Mouse (Mus musculus): ENCODE measurements around the gene Gm47985. TPM values are rescaled to one million over a fixed set of nuclear protein-coding genes. Genes with fewer than 3 reads are reported as not detected.

Gm47985 gene
- total and polyA plus RNA-seq, 3 experiments = 2.0 to 13.5 (median 4.3) TPM

DNA sequence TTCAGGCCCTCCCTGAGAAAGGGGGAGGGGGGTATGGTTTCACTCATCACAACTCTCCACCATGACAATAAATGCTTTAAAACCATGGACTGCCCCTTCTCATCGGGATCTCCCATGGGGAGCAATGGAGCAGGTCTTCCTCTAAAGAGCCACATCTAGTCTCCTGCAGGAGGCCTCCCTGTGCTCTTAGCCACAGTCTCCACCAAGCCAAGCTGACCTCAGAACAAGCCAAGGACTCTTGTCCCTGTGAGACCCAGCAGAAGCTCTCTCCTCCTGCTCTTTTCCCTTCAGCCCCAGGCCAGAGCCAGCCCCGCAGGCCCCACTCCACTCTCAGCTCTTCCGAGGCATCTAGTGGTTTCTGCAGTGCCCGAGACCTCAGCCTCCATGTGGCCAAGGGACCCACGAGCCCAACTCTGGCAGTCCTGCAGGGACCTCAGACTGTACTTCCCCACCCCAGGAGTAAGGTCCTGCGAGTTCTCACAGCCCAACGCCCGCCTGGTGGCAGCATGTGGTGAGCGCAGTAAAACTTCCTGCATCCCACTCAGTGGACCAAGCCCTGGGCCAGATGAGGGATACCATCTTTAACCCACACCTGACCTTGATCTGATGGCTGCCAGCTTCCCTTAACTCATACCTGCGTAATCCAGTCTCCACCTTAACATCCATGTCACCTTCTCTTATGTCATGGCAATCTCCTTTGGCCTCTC is 40.4 kb downstream of the Gm47985 start:
- TF ChIP-seq TAL1 (conservative IDR thresholded peaks at IDR 0.05; ENCODE audit: low read depth, low read length) (no peak), GATA2 (IDR thresholded peaks at IDR 0.05; ENCODE audit: borderline replicate concordance, low read depth, low read length) (no peak), POLR2AphosphoS5 (IDR thresholded peaks at IDR 0.05; ENCODE audit: insufficient replicate concordance, low read depth, low read length) (no peak), GATA1 (IDR thresholded peaks at IDR 0.05; ENCODE audit: borderline replicate concordance, low read length) (no peak), CTCF (IDR thresholded peaks at IDR 0.05; ENCODE audit: low read depth, low read length) (no peak)
- H3K4me3 ChIP-seq (ENCODE audit: low read depth, low read length) = no peak overlapping the region
- ATAC-seq (ENCODE audit: extremely low read depth, insufficient number of reproducible peaks, low FRiP score, poor library complexity, severe bottlenecking) = no peak
- peaks cover 16% of the 10 kb centered on the region for H3K4me1 ChIP-seq (ENCODE audit: insufficient read depth, low read depth, low read length)
- no peak for DNase-seq (ENCODE audit: low spot score)
- no peaks in the 10 kb centered on the region for H3K36me3 ChIP-seq (replicated peaks)
- H3K27me3 ChIP-seq (ENCODE audit: insufficient read depth, low read length) = peaks cover 23% of the 10 kb centered on the region
- H3K9me3 ChIP-seq (replicated peaks) = no peaks in the 10 kb centered on the region

DNA sequence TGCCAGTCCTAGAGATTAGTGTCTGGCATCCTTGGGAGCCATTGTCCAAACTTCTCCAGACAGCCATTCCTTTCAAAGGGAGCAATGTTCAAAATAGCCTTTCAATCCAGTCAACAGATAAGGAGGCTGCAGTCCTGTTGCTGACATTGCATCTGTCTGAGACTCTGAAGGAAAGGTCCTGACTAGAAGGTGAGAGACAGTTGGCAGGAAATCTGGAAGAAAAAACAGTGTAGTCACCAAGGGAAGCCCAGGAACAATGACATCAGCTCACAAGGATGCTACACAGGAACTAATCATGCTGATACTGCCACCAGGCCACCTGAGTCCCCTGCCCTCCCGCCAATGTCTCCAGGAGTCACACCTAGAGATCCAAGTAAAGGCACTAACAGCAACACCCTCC is 41.0 kb downstream of the Gm47985 start:
- no peak for ATAC-seq (ENCODE audit: extremely low read depth, insufficient number of reproducible peaks, low FRiP score, poor library complexity, severe bottlenecking)

DNA sequence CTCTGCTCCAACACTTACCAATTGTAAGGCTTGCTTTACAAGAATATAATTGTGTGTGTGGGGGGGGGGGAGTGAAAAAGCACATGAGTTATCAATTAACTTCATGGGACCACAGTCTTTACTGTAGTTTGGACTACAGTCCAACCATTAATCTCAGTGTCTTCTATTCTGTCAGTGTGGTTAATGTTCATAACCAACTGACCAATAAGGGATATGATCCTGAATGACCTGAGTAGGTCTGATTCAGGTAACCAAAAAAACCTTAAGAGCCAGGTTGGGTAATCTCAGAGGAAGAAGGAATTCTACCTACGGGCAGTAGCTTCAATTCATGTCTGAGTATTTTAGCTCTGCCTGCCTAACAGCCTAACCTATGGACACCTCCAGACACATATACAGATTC is 42.2 kb downstream of the Gm47985 start:
- peaks cover 23% of the 10 kb centered on the region for H3K27me3 ChIP-seq (ENCODE audit: insufficient read depth, low read length)
- no peak overlapping the region for H3K4me3 ChIP-seq (ENCODE audit: low read depth, low read length)
- no peaks in the 10 kb centered on the region for H3K36me3 ChIP-seq (replicated peaks)
- ATAC-seq (ENCODE audit: extremely low read depth, insufficient number of reproducible peaks, low FRiP score, poor library complexity, severe bottlenecking) = no peak
- peaks cover 10% of the 10 kb centered on the region for H3K4me1 ChIP-seq (ENCODE audit: insufficient read depth, low read depth, low read length)
- TF ChIP-seq GATA2 (IDR thresholded peaks at IDR 0.05; ENCODE audit: borderline replicate concordance, low read depth, low read length) = no peak
- no peak for TF ChIP-seq TAL1 (conservative IDR thresholded peaks at IDR 0.05; ENCODE audit: low read depth, low read length)
- TF ChIP-seq POLR2AphosphoS5 (IDR thresholded peaks at IDR 0.05; ENCODE audit: insufficient replicate concordance, low read depth, low read length) = no peak
- no peak for TF ChIP-seq CTCF (IDR thresholded peaks at IDR 0.05; ENCODE audit: low read depth, low read length)
- TF ChIP-seq GATA1 (IDR thresholded peaks at IDR 0.05; ENCODE audit: borderline replicate concordance, low read length) = no peak
- DNase-seq (ENCODE audit: low spot score) = no peak
- no peaks in the 10 kb centered on the region for H3K9me3 ChIP-seq (replicated peaks)

More for the DNA sequence above, 41.0 kb downstream of the Gm47985 start:
- peaks cover 13% of the 10 kb centered on the region for H3K4me1 ChIP-seq (ENCODE audit: insufficient read depth, low read depth, low read length)
- TF ChIP-seq CTCF (IDR thresholded peaks at IDR 0.05; ENCODE audit: low read depth, low read length) (no peak), TAL1 (conservative IDR thresholded peaks at IDR 0.05; ENCODE audit: low read depth, low read length) (no peak), GATA2 (IDR thresholded peaks at IDR 0.05; ENCODE audit: borderline replicate concordance, low read depth, low read length) (no peak), GATA1 (IDR thresholded peaks at IDR 0.05; ENCODE audit: borderline replicate concordance, low read length) (no peak), POLR2AphosphoS5 (IDR thresholded peaks at IDR 0.05; ENCODE audit: insufficient replicate concordance, low read depth, low read length) (no peak)
- H3K9me3 ChIP-seq (replicated peaks) = no peaks in the 10 kb centered on the region
- no peak overlapping the region for H3K4me3 ChIP-seq (ENCODE audit: low read depth, low read length)
- DNase-seq (ENCODE audit: low spot score) = no peak
- H3K36me3 ChIP-seq (replicated peaks) = no peaks in the 10 kb centered on the region
- peaks cover 23% of the 10 kb centered on the region for H3K27me3 ChIP-seq (ENCODE audit: insufficient read depth, low read length)

DNA sequence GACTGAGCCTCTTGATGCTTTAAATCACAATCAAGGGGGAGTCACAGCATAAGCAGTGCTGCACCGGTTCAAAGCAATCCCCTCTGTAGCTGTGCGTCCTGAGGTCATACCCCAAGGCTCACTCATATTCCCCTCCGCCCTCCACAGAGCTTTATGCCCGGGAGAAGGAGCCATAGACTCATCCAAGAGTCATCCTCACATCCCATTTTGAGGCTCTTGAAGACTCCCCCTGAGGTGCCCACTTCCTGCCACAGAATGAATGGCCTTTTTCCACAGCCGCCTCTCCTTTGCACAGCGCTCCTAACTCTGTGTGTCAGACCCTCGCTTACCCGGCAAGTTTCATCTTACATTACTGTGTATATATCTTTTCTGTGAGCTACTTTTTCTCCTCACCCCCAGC is 45.2 kb downstream of the Gm47985 start:
- no peak for ATAC-seq (ENCODE audit: extremely low read depth, insufficient number of reproducible peaks, low FRiP score, poor library complexity, severe bottlenecking)
- Histone ChIP-seq H3K36me3 (replicated peaks) (no peaks in the 10 kb centered on the region), H3K9me3 (replicated peaks) (no peaks in the 10 kb centered on the region), H3K27me3 (ENCODE audit: insufficient read depth, low read length) (peaks cover 36% of the 10 kb centered on the region), H3K4me3 (ENCODE audit: low read depth, low read length) (no peak overlapping the region), H3K4me1 (ENCODE audit: insufficient read depth, low read depth, low read length) (peaks cover 10% of the 10 kb centered on the region)
- TF ChIP-seq GATA1 (IDR thresholded peaks at IDR 0.05; ENCODE audit: borderline replicate concordance, low read length) (no peak), CTCF (IDR thresholded peaks at IDR 0.05; ENCODE audit: low read depth, low read length) (no peak), POLR2AphosphoS5 (IDR thresholded peaks at IDR 0.05; ENCODE audit: insufficient replicate concordance, low read depth, low read length) (no peak), TAL1 (conservative IDR thresholded peaks at IDR 0.05; ENCODE audit: low read depth, low read length) (no peak), GATA2 (IDR thresholded peaks at IDR 0.05; ENCODE audit: borderline replicate concordance, low read depth, low read length) (no peak)
- DNase-seq (ENCODE audit: low spot score) = no peak

DNA sequence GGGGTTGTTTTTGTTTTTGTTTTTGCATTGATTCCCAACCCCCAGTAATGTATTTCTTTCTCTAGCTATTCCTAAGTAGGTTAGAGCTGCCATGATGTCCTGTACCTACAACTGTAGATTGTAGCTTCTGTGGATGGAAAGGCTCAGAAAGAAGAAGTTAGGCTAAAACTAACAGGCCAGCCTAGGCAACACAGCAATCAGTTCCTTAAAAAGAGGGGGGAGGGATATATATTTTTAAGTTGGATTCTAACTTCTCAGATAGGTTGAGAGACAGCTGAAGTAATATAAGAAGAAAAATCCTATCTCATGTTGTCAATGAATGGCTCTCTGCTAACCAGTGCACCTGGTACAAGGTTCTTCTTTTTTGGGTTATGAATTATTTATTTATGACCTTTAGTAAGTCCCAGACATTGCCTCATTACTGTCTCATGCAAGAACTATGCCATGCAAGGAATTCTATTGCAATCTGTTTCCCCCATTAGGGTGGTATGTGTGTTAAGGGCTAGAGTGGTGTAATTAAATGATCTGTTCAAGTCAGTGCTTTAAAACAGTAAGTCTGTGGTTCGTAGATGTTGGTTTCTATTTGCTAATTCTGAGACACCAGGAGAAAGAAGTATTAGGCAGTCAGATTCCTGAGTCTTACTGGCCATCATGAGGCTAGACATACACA is 46.1 kb downstream of the Gm47985 start:
- Histone ChIP-seq H3K9me3 (replicated peaks) (no peaks in the 10 kb centered on the region), H3K27me3 (ENCODE audit: insufficient read depth, low read length) (peaks cover 29% of the 10 kb centered on the region), H3K4me1 (ENCODE audit: insufficient read depth, low read depth, low read length) (peaks cover 3% of the 10 kb centered on the region; the same call in 1 of the 2 replicates), H3K36me3 (replicated peaks) (no peaks in the 10 kb centered on the region), H3K4me3 (ENCODE audit: low read depth, low read length) (no peak overlapping the region)
- TF ChIP-seq GATA1 (IDR thresholded peaks at IDR 0.05; ENCODE audit: borderline replicate concordance, low read length) (no peak), POLR2AphosphoS5 (IDR thresholded peaks at IDR 0.05; ENCODE audit: insufficient replicate concordance, low read depth, low read length) (no peak), CTCF (IDR thresholded peaks at IDR 0.05; ENCODE audit: low read depth, low read length) (no peak), GATA2 (IDR thresholded peaks at IDR 0.05; ENCODE audit: borderline replicate concordance, low read depth, low read length) (no peak), TAL1 (conservative IDR thresholded peaks at IDR 0.05; ENCODE audit: low read depth, low read length) (no peak)
- ATAC-seq (ENCODE audit: extremely low read depth, insufficient number of reproducible peaks, low FRiP score, poor library complexity, severe bottlenecking) (no peak; the same call in 1 of the 2 replicates), DNase-seq (ENCODE audit: low spot score) (no peak)

DNA sequence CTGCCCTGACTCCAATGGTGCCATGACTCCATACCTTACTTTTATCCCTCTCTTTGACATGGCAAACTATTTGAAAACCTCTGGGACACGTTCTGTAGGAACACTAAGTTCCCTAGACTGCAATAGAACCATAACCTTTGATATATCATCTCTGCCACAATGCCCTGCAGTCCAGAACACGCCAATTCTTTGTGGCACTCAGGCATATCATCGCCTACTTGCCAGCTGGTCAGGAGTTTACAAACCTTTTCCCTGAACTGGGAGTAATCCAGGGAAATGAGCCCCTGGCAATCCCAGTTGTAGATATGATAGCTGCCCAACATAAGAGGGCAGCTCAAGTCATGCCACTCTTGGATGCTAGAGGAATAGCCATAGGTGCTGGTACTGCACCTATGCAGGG is 50.0 kb downstream of the Gm47985 start:
- Histone ChIP-seq H3K9me3 (replicated peaks) (no peaks in the 10 kb centered on the region), H3K36me3 (replicated peaks) (no peaks in the 10 kb centered on the region), H3K4me3 (ENCODE audit: low read depth, low read length) (no peak overlapping the region), H3K27me3 (ENCODE audit: insufficient read depth, low read length) (peaks cover 26% of the 10 kb centered on the region), H3K4me1 (ENCODE audit: insufficient read depth, low read depth, low read length) (peaks cover 4% of the 10 kb centered on the region; the same call in 1 of the 2 replicates)
- ATAC-seq (ENCODE audit: extremely low read depth, insufficient number of reproducible peaks, low FRiP score, poor library complexity, severe bottlenecking) (no peak), DNase-seq (ENCODE audit: low spot score) (no peak)
- no peak for TF ChIP-seq POLR2AphosphoS5 (IDR thresholded peaks at IDR 0.05; ENCODE audit: insufficient replicate concordance, low read depth, low read length)
- no peak for TF ChIP-seq GATA2 (IDR thresholded peaks at IDR 0.05; ENCODE audit: borderline replicate concordance, low read depth, low read length)
- no peak for TF ChIP-seq CTCF (IDR thresholded peaks at IDR 0.05; ENCODE audit: low read depth, low read length)
- TF ChIP-seq TAL1 (conservative IDR thresholded peaks at IDR 0.05; ENCODE audit: low read depth, low read length) = no peak
- TF ChIP-seq GATA1 (IDR thresholded peaks at IDR 0.05; ENCODE audit: borderline replicate concordance, low read length) = no peak

Measured in G1E (cell line).